Mouse (Mus musculus): ENCODE measurements around the gene Tmem101. TPM values are rescaled to one million over a fixed set of nuclear protein-coding genes. Genes with fewer than 3 reads are reported as not detected.

Tmem101 gene
- polyA plus RNA-seq, 1 experiment from 2014 or later: 41.6 TPM

Other genes with a start within 250 kb of the Tmem101 start
- gene Sost, start 189.4 kb downstream of the Tmem101 start, polyA plus RNA-seq (2015; fragmentation: Nextera tagmentation; extraction: Ambion mirVana): not detected in 2 replicates
- gene Cfap97d1, start 172.1 kb downstream of the Tmem101 start, polyA plus RNA-seq (2015; fragmentation: Nextera tagmentation; extraction: Ambion mirVana): not detected in 2 replicates
- gene Dusp3, start 169.4 kb downstream of the Tmem101 start, polyA plus RNA-seq (2015; fragmentation: Nextera tagmentation; extraction: Ambion mirVana): 11.0 and 13.0 TPM in 2 replicates
- gene Mpp3, start 127.9 kb downstream of the Tmem101 start, polyA plus RNA-seq (2015; fragmentation: Nextera tagmentation; extraction: Ambion mirVana): 46.2 and 48.5 TPM in 2 replicates
- 0.11 and 0.34 TPM in 2 replicates for gene Cd300lg, start 114.9 kb downstream of the Tmem101 start, polyA plus RNA-seq (2015; fragmentation: Nextera tagmentation; extraction: Ambion mirVana)
- 19.3 and 22.7 TPM in 2 replicates for gene Mpp2, start 67.9 kb downstream of the Tmem101 start, polyA plus RNA-seq (2015; fragmentation: Nextera tagmentation; extraction: Ambion mirVana)
- gene Ppy, start 55.1 kb downstream of the Tmem101 start, polyA plus RNA-seq (2015; fragmentation: Nextera tagmentation; extraction: Ambion mirVana): not detected in 2 replicates
- not detected in 2 replicates for gene Pyy, start 48.6 kb downstream of the Tmem101 start, polyA plus RNA-seq (2015; fragmentation: Nextera tagmentation; extraction: Ambion mirVana)
- gene Nags, start 10.9 kb downstream of the Tmem101 start, polyA plus RNA-seq (2015; fragmentation: Nextera tagmentation; extraction: Ambion mirVana): 0.10 and 0.14 TPM in 2 replicates
- 114 and 118 TPM in 2 replicates for gene Lsm12, start 28.9 kb upstream of the Tmem101 start, polyA plus RNA-seq (2015; fragmentation: Nextera tagmentation; extraction: Ambion mirVana)
- 21.5 and 23.7 TPM in 2 replicates for gene G6pc3, start 33.2 kb upstream of the Tmem101 start, polyA plus RNA-seq (2015; fragmentation: Nextera tagmentation; extraction: Ambion mirVana)
- 127 and 129 TPM in 2 replicates for gene Hdac5, start 73.8 kb upstream of the Tmem101 start, polyA plus RNA-seq (2015; fragmentation: Nextera tagmentation; extraction: Ambion mirVana)
- gene BC030867, start 92.5 kb upstream of the Tmem101 start, polyA plus RNA-seq (2015; fragmentation: Nextera tagmentation; extraction: Ambion mirVana): 5.6 and 7.0 TPM in 2 replicates
- gene Asb16, start 112.3 kb upstream of the Tmem101 start, polyA plus RNA-seq (2015; fragmentation: Nextera tagmentation; extraction: Ambion mirVana): not detected in 2 replicates
- 73.1 and 73.4 TPM in 2 replicates for gene Tmub2, start 128.5 kb upstream of the Tmem101 start, polyA plus RNA-seq (2015; fragmentation: Nextera tagmentation; extraction: Ambion mirVana)
- 27.6 and 29.5 TPM in 2 replicates for gene Atxn7l3, start 140.2 kb upstream of the Tmem101 start, polyA plus RNA-seq (2015; fragmentation: Nextera tagmentation; extraction: Ambion mirVana)
- gene Ubtf, start 163.3 kb upstream of the Tmem101 start, polyA plus RNA-seq (2015; fragmentation: Nextera tagmentation; extraction: Ambion mirVana): 105 and 107 TPM in 2 replicates
- 1.9 and 2.6 TPM in 2 replicates for gene Slc4a1, start 209.8 kb upstream of the Tmem101 start, polyA plus RNA-seq (2015; fragmentation: Nextera tagmentation; extraction: Ambion mirVana)
- gene Rundc3a, start 237.0 kb upstream of the Tmem101 start, polyA plus RNA-seq (2015; fragmentation: Nextera tagmentation; extraction: Ambion mirVana): 149 and 150 TPM in 2 replicates

All from forebrain, embryonic 15.5 days (tissue).